Mouse (Mus musculus) right cerebral cortex, adult 2 months (tissue): ENCODE measurements at regions not wholly inside any gene's neighbourhood (a gene's known extent, or its start where the extent isn't known, plus 50 kb on each side); places are given as distances from the start of the nearest gene placed in this dataset.
"Not testable (repeated sequence)": the region's sequence is repeated elsewhere in the genome, so short reads cannot be mapped to it uniquely, and the experiment has no call there.

ENCODE experiments used
- DNase-seq, 2 experiments: peaks; one replicate each; pipeline ENCODE4 v3.0.0; 2021 to 2022; ENCODE audit warnings: low spot score in 2 of 2

DNA sequence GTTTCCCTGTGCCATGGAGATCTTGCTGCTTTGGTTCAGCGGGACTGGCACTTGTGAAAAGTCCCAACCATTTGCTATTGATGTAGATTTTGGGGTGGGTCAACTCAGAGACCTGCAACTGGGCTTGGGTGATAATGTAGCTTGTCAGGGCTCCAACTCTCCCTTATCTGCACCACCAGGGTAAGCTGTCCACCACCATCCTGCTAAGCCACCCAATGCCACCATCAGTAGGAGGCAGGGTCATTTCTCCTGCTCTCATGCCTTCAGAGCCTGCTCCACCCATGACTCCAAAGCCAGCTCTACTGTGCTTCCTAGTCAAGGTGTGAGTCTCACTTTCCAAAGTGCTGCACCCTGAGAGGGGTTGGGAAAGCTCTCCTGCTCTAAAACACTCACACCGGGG lies 776.2 kb downstream of the Diaph2 start:
- DNase-seq, result no peak

DNA sequence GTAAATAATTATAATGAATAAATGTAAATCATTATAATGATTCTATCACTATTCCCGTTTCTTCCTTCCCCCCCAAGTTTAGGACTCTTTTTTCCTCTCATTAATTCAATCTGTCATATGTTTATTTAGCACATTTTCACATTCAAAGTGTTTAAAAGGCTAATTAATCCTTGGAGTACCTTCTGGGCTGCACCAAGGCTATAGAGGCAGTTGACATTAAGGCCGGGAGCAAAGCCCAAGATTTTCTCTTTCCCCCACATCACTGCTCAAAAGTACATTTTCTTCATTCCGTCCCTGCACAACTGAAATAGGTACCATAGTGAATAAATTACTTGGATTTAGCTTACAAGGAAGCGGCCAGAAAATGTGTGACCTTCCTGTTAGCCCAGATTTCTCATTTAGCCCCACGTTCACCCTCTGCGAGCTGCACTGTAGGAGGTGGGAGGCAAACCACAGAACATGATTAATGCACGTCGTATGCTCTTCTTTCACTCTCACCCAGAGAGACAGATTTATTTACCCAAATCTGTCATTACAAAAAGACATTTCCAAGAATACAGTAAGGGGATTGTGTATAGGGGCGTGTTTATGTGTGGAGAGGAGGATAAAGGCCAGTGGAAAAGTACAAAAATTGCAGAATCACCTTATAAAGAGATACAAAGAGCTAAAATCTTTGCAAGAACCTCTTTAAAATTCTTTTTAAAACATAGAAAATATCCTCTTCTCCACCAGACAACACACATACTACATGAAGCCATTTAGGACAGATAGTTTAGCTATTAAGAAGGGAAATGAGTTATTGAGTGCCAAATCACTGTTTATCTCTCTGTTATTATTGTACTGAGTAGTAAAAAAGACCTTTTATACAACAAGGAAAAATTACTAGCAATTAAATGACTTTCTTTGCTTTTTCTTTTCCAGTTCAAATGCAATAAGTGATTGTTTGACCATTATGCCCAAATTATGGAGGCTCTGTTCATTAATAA lies 783.9 kb downstream of the Diaph2 start:
- no peak for DNase-seq

DNA sequence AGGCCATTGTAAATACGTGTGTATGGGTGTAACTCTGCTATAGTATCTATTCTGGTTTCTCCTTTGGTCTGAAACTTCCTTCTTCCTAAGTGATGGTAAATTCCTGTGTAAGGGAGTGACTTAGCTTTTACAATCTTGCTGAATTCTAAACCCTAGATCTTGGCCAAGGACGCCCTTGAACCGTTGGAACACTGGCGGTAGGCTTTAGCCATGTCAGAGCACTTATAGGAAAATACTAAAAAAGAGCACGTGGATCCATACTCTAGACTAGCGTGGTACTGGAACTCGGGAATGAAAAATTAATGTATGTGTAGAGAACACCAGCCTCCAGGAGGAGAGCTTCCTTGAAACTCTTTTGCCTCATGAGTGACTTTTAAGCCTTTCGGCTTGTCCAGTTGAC lies 789.2 kb downstream of the Diaph2 start:
- not testable (repeated sequence) for DNase-seq

DNA sequence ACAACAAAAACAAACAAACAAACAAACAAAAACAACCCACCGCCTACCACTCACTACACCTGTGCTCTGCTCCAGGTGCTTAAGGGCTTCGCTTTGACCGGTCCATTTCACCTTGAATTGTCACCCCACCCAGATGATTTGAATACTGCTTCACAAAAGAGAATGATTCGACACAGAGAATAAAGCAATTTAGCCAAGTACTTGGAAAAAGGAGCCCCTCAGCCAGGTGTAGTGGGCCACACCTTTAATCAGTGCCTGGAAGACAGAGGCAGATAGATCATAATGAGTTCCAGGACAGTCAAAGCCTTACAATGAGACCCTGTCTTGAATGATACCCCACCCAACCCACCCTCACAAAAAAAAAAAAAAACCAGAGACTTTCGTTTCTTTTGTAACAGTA lies 798.5 kb downstream of the Diaph2 start:
- no peak for DNase-seq

DNA sequence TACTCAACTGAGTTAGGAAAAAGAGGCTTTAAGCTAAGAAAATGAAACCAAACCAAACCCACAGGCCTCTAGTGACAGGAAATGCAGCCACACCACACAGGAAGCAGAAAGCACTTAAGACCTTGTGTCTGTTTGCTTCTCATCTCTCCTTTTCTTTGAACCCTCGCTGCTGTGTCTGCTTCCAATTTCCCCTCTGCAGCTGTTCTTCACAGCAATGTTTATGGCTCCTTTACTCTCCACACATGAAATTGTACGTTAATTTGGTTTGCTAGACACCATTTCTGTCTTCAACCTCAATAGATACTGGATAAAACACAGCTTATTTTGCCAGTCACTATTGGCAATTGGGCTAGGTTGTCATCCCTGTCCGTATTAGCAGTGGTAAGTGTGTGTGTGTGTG lies 799.7 kb downstream of the Diaph2 start:
- no peak for DNase-seq

DNA sequence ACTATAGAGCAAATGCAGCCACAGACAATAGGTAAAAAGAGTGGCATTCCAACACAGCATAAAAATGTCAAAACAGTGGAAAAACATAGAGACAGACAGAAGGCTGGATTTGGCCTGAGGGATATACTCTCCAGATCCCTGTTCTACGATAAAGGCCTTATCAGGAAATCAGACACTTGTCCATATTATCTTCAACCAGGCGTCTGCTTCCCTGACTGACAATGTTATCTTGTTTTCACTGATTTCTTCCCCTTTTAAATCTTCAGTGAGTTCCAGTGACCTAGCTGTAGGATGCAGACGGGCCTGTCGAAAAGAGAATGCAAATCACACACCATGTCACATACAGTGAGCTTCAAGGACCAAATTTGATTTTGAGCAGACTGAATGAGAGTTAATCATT lies 800.4 kb downstream of the Diaph2 start:
- no peak for DNase-seq

DNA sequence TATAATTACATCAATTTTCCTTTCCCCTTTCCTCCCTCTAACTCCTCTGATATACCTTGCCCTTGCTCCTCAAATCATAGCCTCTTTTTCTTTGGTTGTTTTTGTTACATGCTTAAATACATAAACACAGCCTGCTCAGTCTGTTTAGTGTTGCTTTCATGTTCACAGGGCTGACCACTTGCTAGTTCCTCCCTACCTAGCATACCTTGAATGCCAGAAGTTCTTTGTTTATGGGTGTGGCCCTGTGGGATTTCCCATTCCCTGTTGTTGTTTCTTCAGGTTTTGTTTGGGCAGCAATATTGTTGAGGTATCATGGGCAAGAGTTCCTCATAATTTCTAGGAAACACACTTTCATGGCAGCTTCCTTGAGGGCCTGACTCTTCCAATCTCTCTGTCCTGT lies 807.7 kb downstream of the Diaph2 start:
- DNase-seq, result no peak

DNA sequence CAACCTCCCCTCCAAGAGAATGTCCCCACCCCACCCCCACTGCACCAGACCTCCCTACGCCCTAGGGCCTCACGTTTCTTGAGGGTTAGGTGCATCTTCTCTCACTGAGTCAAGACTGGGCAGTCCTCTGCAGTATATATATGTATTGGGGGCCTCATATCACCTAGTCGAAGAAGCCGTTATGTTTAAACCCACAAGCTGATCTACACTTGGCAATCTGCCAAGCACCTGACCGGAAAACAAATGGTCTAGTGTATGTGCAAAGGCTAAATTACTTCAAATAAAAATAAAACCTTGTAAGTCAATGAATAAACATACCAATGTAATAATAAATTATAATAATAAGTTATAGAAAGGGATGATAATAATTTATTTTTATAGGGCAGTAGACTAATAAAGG lies 828.2 kb downstream of the Diaph2 start:
- DNase-seq, result no peak

DNA sequence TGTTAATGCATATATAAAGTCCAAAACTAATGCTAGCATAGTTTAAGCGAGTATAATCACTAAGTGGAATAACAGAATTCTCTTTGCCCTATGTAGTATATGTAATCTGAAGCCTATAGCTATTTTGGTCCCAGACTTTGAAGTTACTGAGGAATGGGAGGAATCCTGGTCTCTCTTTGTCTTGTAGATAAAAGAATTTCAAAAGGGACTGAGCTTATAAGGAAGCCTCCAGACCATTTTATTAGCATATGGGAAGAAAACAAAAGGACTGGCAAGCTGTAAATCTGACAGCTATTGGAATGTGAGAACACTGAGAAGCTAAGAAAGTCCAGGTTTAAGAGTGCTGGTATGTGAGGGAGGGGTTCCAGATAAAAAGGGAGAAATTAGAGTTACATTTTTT lies 847.1 kb downstream of the Diaph2 start:
- DNase-seq, result no peak

DNA sequence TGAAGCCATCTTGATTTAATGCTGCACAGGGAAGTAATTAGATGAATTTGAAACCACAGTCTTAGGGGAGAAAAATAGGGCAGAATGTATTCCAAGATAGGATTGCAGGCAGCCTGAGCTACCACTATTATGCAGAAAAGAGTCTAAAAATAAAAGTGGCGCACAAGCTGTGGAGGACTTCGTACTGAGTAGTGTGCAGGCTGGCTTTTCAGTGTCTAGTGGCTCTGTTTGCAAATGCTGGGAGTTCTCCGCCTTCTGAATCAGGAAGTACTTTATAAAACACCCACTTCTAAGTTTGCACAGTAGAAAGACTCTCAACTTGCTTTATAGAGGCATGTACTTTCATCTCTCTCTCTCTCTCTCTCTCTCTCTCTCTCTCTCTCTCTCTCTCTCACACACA lies 852.4 kb downstream of the Diaph2 start:
- DNase-seq, result peak; percentile 8 to 18

DNA sequence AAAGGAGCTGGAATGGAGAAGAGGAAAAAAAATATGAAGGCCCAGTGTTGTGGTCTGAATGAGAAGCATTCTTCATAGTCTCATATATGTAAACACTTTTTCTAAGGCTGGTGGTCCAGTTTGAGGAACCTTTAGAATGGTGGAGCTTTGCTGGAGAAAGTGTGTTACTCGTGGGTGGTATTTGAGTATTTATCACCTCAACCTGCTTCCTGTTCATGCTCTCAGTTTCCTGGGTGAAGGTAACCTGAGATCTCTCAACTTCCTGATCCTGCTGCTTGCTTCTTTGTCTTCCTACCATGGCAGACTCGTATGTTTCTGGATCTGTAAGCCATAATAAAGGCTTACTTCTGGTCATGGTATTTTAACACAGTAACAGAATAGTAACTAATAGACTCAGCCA lies 889.0 kb downstream of the Diaph2 start:
- no peak for DNase-seq

DNA sequence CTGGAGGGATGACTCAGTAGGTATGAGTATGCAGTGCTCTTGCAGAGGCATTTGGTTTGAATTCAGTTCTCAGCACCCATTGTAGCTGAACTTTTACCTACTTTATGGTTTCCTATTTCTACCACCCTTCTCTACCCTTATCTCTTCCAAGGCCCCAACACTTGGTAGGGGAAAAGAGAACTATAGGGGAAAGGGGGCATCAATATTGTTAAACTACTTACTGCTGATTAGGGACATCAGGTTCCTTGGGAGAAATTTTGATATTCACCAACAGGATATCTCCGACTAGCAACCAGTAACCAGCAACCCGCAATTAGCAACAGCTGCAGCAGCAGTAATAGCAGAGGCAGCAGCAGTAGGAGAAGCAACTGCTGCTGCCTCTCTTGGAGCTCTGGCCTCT lies 906.3 kb downstream of the Diaph2 start:
- no peak for DNase-seq

DNA sequence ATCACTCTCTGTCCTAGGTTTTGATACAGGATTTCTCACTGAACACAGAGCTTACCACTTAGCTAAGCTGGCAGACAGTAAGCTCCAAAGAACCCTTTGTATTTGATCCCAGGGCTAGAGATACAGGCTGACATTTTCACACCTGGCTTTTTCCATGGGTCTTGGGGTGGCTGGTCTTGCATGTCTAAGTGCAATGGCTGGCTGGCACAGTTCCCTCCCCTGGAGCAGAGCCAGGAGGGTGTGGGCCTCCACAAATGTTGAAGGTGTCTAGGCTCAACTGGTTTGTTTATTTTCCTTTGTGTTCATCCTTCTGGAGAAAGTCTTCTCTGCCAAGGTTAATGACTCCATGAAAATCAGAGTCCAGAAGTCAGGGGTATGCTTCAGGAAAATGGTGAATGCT lies 934.8 kb downstream of the Diaph2 start:
- DNase-seq, result no peak

DNA sequence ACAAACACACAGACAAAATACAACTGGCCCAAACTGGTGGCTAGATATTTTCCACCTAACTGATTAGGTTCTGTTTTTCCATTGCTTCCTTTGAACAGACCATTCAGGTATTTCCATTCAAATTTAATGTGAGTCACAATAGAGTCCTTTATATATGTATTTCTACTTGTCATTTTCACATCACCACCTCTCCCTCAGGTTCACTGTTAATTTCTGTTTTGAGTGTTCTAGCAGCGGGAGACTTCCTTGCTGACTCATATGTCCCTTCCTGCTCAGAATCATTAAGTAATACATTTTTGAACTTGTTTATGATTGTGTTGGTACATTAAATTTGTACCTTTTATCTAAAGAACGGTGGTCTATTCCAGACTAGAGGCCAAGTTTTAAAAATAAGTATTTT lies 959.4 kb downstream of the Diaph2 start:
- no peak for DNase-seq

DNA sequence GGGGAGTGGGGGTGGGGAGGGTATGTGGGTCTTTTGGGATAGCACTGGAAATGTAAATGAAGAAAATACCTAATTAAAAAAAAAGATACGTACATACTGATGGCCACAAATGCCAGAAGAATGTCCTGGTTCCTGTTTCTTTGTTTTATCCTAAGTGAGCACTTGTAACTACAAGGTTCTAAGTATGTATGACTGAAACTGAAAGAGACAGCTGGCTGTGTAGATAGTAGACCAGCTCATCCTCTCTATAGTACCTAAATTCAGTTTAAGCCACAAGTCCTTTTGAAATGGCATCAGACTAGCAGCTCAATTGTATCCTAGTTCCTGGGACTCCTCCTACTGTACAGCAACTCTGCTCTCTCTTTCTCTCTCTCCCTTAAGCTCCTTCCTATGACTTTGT lies 994.6 kb downstream of the Diaph2 start:
- not testable (repeated sequence) for DNase-seq
